Comparison of ENCODE assay signal across 9 mouse cellular contexts in genomic region chr2:169635428-169635827, GRCm38 (mm10). TPM values are rescaled to one million over a fixed set of nuclear protein-coding genes. Genes with fewer than 3 reads are reported as not detected.
DNase-seq lines count a peak whose midpoint lies in the region; ATAC-seq and TF ChIP-seq lines count a peak whose summit lies in the region.
"Had no signal": no experiment of that assay in that cellular context is flagged by ENCODE, and none has a peak within 500 bp of the region (broad histone marks: within the 10 kb centered on the region; RNA-seq: fewer than 3 reads in every experiment).

No protein-coding gene starts in this region.

- peak overlapping the region; percentile 95 for H3K27ac ChIP-seq in gastrocnemius, adult 2 months
- peak overlapping the region; percentile 80 for H3K27ac ChIP-seq in brown adipose tissue, adult 24 weeks (replicated peaks; ENCODE audit: low read depth, low read length)
- peak overlapping the region; percentile 84 for H3K27ac ChIP-seq in hindbrain, embryonic 12.5 days
- peak overlapping the region; percentile 60 for H3K27ac ChIP-seq in liver, embryonic 11.5 days (ENCODE audit: low read depth, low read length)

- H3K36me3 ChIP-seq in hindbrain, embryonic 12.5 days: no peaks in the 10 kb centered on the region
- no peaks in the 10 kb centered on the region for H3K36me3 ChIP-seq in liver, embryonic 11.5 days (ENCODE audit: control insufficient read depth, insufficient read depth, low read length)

- intact Hi-C loops in gastrocnemius, adult 2 months (cut with DNase I): loop anchor here (5.0 kb wide), 1 partner anchor 37 kb away; no protein-coding TSS in a partner anchor
- intact Hi-C loops in left cerebral cortex, postnatal 10 days (cut with DNase I): loop anchor here (5.0 kb wide), 1 partner anchor 87 kb away; no protein-coding TSS in a partner anchor

- peak overlapping the region; percentile 93 for H3K4me2 ChIP-seq in hindbrain, embryonic 12.5 days (replicated peaks)
- H3K4me2 ChIP-seq in liver, embryonic 11.5 days: peak overlapping the region; percentile 77

- H3K9ac ChIP-seq in hindbrain, embryonic 12.5 days: peak overlapping the region; percentile 50
- peak overlapping the region; percentile 46 for H3K9ac ChIP-seq in liver, embryonic 11.5 days (ENCODE audit: low read depth, low read length)

- H3K27me3 ChIP-seq in hindbrain, embryonic 12.5 days: no peaks in the 10 kb centered on the region
- H3K27me3 ChIP-seq in liver, embryonic 11.5 days (replicated peaks; ENCODE audit: control insufficient read depth, insufficient read depth, low read length): peaks cover 7% of the 10 kb centered on the region

- TF ChIP-seq CTCF in gastrocnemius, adult 2 months (IDR thresholded peaks at IDR 0.05): no peak

- H3K4me3 ChIP-seq in gastrocnemius, adult 2 months: peak overlapping the region; percentile 91
- peak overlapping the region; percentile 94 for H3K4me3 ChIP-seq in brown adipose tissue, adult 24 weeks (ENCODE audit: insufficient read depth, low read depth, low read length)
- peak overlapping the region; percentile 68 for H3K4me3 ChIP-seq in hindbrain, embryonic 12.5 days
- peak overlapping the region; percentile 65 for H3K4me3 ChIP-seq in liver, embryonic 11.5 days (ENCODE audit: low read depth, low read length)

- H3K9me3 ChIP-seq in hindbrain, embryonic 12.5 days (replicated peaks): no peaks in the 10 kb centered on the region
- no peaks in the 10 kb centered on the region for H3K9me3 ChIP-seq in liver, embryonic 11.5 days (ENCODE audit: control insufficient read depth, low read length)

- ATAC-seq in hindbrain, embryonic 12.5 days (ENCODE audit: low FRiP score): no peak
- no peak for ATAC-seq in liver, embryonic 11.5 days (replicated peaks; ENCODE audit: low FRiP score)

- 42% methylated on average over 7 of the region's 7 CpGs for WGBS in hindbrain, embryonic 12.5 days
- 53% methylated on average over 7 of the region's 7 CpGs for WGBS in liver, embryonic 11.5 days

- no peak for DNase-seq in gastrocnemius, adult 2 months
- DNase-seq in gastrocnemius, adult 8-10 months (ENCODE audit: low spot score in 2 of 2): no peak
- DNase-seq in liver, embryonic 11.5 days (ENCODE audit: low spot score): no peak
- no peak for DNase-seq in left cerebral cortex, postnatal 10 days (ENCODE audit: extremely low spot score in 1 of 2, low spot score in 2 of 2)
- no peak for DNase-seq in thymus, postnatal 10 days (ENCODE audit: low spot score in 2 of 2)
- no peak for DNase-seq in cerebellum, adult 9-11 months
- DNase-seq: gastrocnemius, postnatal 36 days had no signal

- 0 out of 2 replicates have a peak, but pooled peaks cover 6% of the 10 kb centered on the region for H3K4me1 ChIP-seq in brown adipose tissue, adult 24 weeks (ENCODE audit: control insufficient read depth, insufficient read depth, insufficient read length, low read length)
- peaks cover 32% of the 10 kb centered on the region for H3K4me1 ChIP-seq in hindbrain, embryonic 12.5 days
- no peaks in the 10 kb centered on the region for H3K4me1 ChIP-seq in liver, embryonic 11.5 days (replicated peaks; ENCODE audit: control insufficient read depth, insufficient read depth, low read length)

RNA-seq across cellular contexts. Expression of gene Tshz2, which starts 2.6 kb away (rescaled TPM):
- 10 to 100 TPM; 10.3 to 14.8 TPM for total RNA-seq in gastrocnemius, adult 2 months (2021)
- total RNA-seq in gastrocnemius, adult 8-10 months (2022): 10 to 100 TPM in 2 of 4 experiments, 1 to 10 TPM in 2; 6.5 to 11.3 (median 8.9) TPM
- 11.3 and 19.5 TPM in 2 replicates for polyA plus RNA-seq in brown adipose tissue, adult 24 weeks (2012; ENCODE audit: insufficient read depth, insufficient read length, missing spikeins)
- 19.3 and 26.5 TPM in 2 replicates for polyA plus RNA-seq in hindbrain, embryonic 12.5 days (2016; fragmentation: Nextera tagmentation; extraction: Ambion mirVana)
- 4.9 and 5.4 TPM in 2 replicates for polyA plus RNA-seq in liver, embryonic 11.5 days (2014; fragmentation: Nextera tagmentation; extraction: Ambion mirVana)
- 10 to 100 TPM; 38.7 to 40.3 TPM for total RNA-seq in left cerebral cortex, postnatal 10 days (2021)

RNA-seq across cellular contexts. Expression of gene Gm11011, which starts 47.9 kb away (rescaled TPM):
- not detected for total RNA-seq in gastrocnemius, adult 2 months (2021)
- not detected for total RNA-seq in gastrocnemius, adult 8-10 months (2022)
- polyA plus RNA-seq in brown adipose tissue, adult 24 weeks (2012; ENCODE audit: insufficient read depth, insufficient read length, missing spikeins): not detected in 2 replicates
- polyA plus RNA-seq in hindbrain, embryonic 12.5 days (2016; fragmentation: Nextera tagmentation; extraction: Ambion mirVana): not detected in 2 replicates
- not detected in 2 replicates for polyA plus RNA-seq in liver, embryonic 11.5 days (2014; fragmentation: Nextera tagmentation; extraction: Ambion mirVana)
- total RNA-seq in left cerebral cortex, postnatal 10 days (2021): not detected
- total RNA-seq: gastrocnemius, postnatal 36 days had no signal
